Mouse (Mus musculus): ENCODE results near the gene Tnfsf13. TPM values are rescaled to one million over a fixed set of nuclear protein-coding genes. Genes with fewer than 3 reads are reported as not detected.

Tnfsf13 gene
- total and polyA plus RNA-seq, 2 experiments from 2014 or later, result 0.98 to 1.8 TPM

GRCm38 (mm10) chr11:69695361-69696181 lies 10.0 kb upstream of the Tnfsf13 start, which contains the start of the genes Tnfsf12 and Tnfsfm13:
TSS of gene Tnfsf12 (minus strand) at chr11:69695849.
TSS of gene Tnfsfm13 (minus strand) at chr11:69696098.
- peak within 1 kb of the TSS; percentile 49; the same call in 1 of the 2 replicates for H3K27ac ChIP-seq
- H3K27me3 ChIP-seq (ENCODE audit: insufficient read depth, low read length), result no peaks in the 10 kb centered on the region
- H3K4me3 ChIP-seq (ENCODE audit: low read length), result peak within 1 kb of the TSS; percentile 46
- no peaks in the 10 kb centered on the region for H3K36me3 ChIP-seq (ENCODE audit: insufficient read depth, low read length)
- H3K9ac ChIP-seq (replicated peaks; ENCODE audit: low read length), result peak within 1 kb of the TSS; percentile 69
- DNase-seq (ENCODE audit: low spot score), result peak; percentile 51
- no peaks in the 10 kb centered on the region; the same call in 1 of the 2 replicates for H3K4me1 ChIP-seq (ENCODE audit: insufficient read depth, low read length)
- H3K9me3 ChIP-seq (ENCODE audit: low read length), result no peaks in the 10 kb centered on the region
- peak; percentile 70 for ATAC-seq
- 1% methylated on average over 32 of the region's 41 CpGs for WGBS
- no peak for TF ChIP-seq CTCF (IDR thresholded peaks at IDR 0.05; ENCODE audit: low read depth)
- H3K4me2 ChIP-seq (ENCODE audit: low read depth, low read length), result peak within 1 kb of the TSS; percentile 86

DNA sequence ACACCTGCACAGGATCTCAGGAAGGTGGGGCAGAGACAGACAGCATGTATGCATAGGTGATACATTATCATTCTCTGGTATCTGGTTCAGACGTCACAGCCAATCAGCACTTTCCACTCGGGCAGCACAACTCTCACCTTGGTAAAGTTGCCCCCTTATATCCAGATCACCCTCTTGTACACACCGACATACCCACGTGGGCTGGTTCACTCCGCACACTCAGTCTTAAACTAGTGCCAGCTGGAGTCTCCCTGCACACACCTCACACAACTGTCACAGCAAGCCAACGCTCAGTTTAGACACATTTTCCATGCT lies 9.4 kb upstream of the Tnfsf13 start:
- Histone ChIP-seq H3K27ac (no peak overlapping the region; the same call in 1 of the 2 replicates), H3K4me2 (ENCODE audit: low read depth, low read length) (peak overlapping the region; percentile 86), H3K27me3 (ENCODE audit: insufficient read depth, low read length) (no peaks in the 10 kb centered on the region), H3K9ac (replicated peaks; ENCODE audit: low read length) (peak overlapping the region; percentile 69), H3K36me3 (ENCODE audit: insufficient read depth, low read length) (no peaks in the 10 kb centered on the region), H3K9me3 (ENCODE audit: low read length) (no peaks in the 10 kb centered on the region), H3K4me3 (ENCODE audit: low read length) (peak overlapping the region; percentile 46), H3K4me1 (ENCODE audit: insufficient read depth, low read length) (no peaks in the 10 kb centered on the region; the same call in 1 of the 2 replicates)
- 19% methylated on average over 6 of the region's 6 CpGs for WGBS
- ATAC-seq, result peak; percentile 18; the same call in 1 of the 2 replicates
- DNase-seq (ENCODE audit: low spot score), result no peak
- TF ChIP-seq CTCF (IDR thresholded peaks at IDR 0.05; ENCODE audit: low read depth), result no peak

DNA sequence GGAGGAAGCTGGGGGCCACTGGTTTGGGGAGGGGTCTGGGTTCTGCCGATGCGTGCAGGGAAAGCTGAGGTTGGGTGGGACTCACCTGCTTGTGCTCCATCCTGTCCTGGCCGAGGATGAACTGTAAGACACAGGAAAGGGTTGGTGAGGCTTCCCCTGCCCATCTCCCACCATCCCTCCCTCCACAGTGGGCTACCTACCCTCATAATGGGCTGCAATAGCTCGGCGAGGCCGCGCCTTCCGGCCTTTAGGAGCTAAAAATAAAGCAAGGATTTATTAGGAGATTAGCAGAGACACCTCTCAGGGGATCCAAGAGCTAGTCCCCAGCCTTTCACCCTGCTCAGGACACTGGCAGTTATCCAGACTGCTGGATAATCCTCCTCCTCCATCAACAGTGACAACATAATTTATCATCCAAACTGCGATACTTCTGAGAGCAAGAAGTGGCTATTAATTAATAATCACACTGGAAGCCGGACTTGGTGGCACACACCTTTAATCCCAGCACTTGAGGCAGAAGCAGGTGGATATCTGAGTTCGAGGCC lies 7.9 kb upstream of the Tnfsf13 start:
- Histone ChIP-seq H3K4me2 (ENCODE audit: low read depth, low read length) (no peak overlapping the region), H3K9me3 (ENCODE audit: low read length) (no peaks in the 10 kb centered on the region), H3K9ac (replicated peaks; ENCODE audit: low read length) (no peak overlapping the region), H3K4me3 (ENCODE audit: low read length) (no peak overlapping the region), H3K4me1 (ENCODE audit: insufficient read depth, low read length) (no peaks in the 10 kb centered on the region; the same call in 1 of the 2 replicates), H3K27me3 (ENCODE audit: insufficient read depth, low read length) (no peaks in the 10 kb centered on the region), H3K36me3 (ENCODE audit: insufficient read depth, low read length) (no peaks in the 10 kb centered on the region), H3K27ac (no peak overlapping the region)
- ATAC-seq, result no peak
- WGBS, result 57% methylated on average over 11 of the region's 11 CpGs
- no peak for TF ChIP-seq CTCF (IDR thresholded peaks at IDR 0.05; ENCODE audit: low read depth)
- no peak for DNase-seq (ENCODE audit: low spot score)

DNA sequence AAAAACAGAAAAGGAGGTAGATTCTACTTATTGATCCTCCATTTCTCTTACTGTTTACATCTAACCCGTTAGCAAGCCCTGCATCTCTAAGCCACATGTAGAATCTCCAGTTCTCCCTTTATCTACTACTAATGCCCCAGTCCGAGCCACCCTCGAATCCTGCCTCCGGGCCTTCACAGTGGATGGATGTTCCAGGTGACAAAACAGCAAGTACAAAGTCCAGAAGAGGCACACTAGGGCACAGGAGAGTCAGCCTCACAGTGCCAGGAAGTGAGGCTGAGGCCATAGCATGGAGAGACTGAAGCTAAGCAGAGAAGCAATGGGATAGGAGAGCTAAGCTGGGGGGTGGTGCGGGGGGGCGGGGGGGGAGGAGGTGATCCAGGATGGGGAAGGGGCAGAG lies 7.3 kb upstream of the Tnfsf13 start:
- Histone ChIP-seq H3K9me3 (ENCODE audit: low read length) (no peaks in the 10 kb centered on the region), H3K36me3 (ENCODE audit: insufficient read depth, low read length) (no peaks in the 10 kb centered on the region), H3K9ac (replicated peaks; ENCODE audit: low read length) (no peak overlapping the region), H3K27me3 (ENCODE audit: insufficient read depth, low read length) (no peaks in the 10 kb centered on the region), H3K4me2 (ENCODE audit: low read depth, low read length) (no peak overlapping the region), H3K4me1 (ENCODE audit: insufficient read depth, low read length) (no peaks in the 10 kb centered on the region; the same call in 1 of the 2 replicates), H3K27ac (no peak overlapping the region), H3K4me3 (ENCODE audit: low read length) (no peak overlapping the region)
- ATAC-seq, result no peak
- no peak for TF ChIP-seq CTCF (IDR thresholded peaks at IDR 0.05; ENCODE audit: low read depth)
- DNase-seq (ENCODE audit: low spot score), result no peak
- WGBS, result 90% methylated on average over 6 of the region's 6 CpGs

GRCm38 (mm10) chr11:69692196-69692811 lies 6.7 kb upstream of the Tnfsf13 start:
- TF ChIP-seq CTCF (IDR thresholded peaks at IDR 0.05; ENCODE audit: low read depth), result no peak
- H3K9ac ChIP-seq (replicated peaks; ENCODE audit: low read length), result no peak overlapping the region
- WGBS, result 83% methylated on average over 9 of the region's 9 CpGs

DNA sequence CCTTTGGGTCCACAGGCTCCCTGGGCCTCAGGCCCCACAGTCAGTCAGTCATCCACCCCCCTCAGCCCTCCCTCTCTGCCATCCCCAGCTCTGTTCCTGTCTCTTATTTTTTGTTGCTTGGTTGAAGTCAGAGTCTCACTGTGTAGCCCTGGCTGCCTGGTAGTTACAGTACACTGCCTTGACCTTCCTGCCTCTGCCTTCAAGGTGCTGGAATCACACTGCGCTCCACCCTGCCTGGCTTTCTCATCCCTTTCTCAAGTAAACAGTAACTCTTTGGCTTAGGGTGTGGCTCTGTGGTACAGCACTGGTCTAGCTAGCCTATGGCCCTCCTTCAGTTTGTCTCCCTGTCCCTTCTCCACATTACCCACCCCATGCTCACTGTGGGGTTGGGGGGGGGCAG lies 4.3 kb upstream of the Tnfsf13 start:
- no peak overlapping the region for H3K9ac ChIP-seq (replicated peaks; ENCODE audit: low read length)
- 95% methylated on average over 1 of the region's 1 CpGs for WGBS
- H3K36me3 ChIP-seq (ENCODE audit: insufficient read depth, low read length), result no peaks in the 10 kb centered on the region

More at GRCm38 (mm10) chr11:69692196-69692811, 6.7 kb upstream of the Tnfsf13 start:
- Histone ChIP-seq H3K36me3 (ENCODE audit: insufficient read depth, low read length) (no peaks in the 10 kb centered on the region), H3K4me3 (ENCODE audit: low read length) (no peak overlapping the region), H3K9me3 (ENCODE audit: low read length) (no peaks in the 10 kb centered on the region), H3K27me3 (ENCODE audit: insufficient read depth, low read length) (no peaks in the 10 kb centered on the region), H3K27ac (no peak overlapping the region), H3K4me2 (ENCODE audit: low read depth, low read length) (no peak overlapping the region), H3K4me1 (ENCODE audit: insufficient read depth, low read length) (no peaks in the 10 kb centered on the region; the same call in 1 of the 2 replicates)
- no peak for DNase-seq (ENCODE audit: low spot score)
- no peak for ATAC-seq

More for the DNA sequence above, 4.3 kb upstream of the Tnfsf13 start:
- Histone ChIP-seq H3K4me2 (ENCODE audit: low read depth, low read length) (no peak overlapping the region), H3K27ac (no peak overlapping the region), H3K9me3 (ENCODE audit: low read length) (no peaks in the 10 kb centered on the region), H3K4me3 (ENCODE audit: low read length) (no peak overlapping the region), H3K27me3 (ENCODE audit: insufficient read depth, low read length) (no peaks in the 10 kb centered on the region), H3K4me1 (ENCODE audit: insufficient read depth, low read length) (peaks cover 11% of the 10 kb centered on the region; the same call in 1 of the 2 replicates)
- no peak for TF ChIP-seq CTCF (IDR thresholded peaks at IDR 0.05; ENCODE audit: low read depth)
- DNase-seq (ENCODE audit: low spot score) (no peak), ATAC-seq (no peak)

Measured in hindbrain, postnatal 0 days (tissue).